Mouse (Mus musculus): ENCODE results near the gene Smtnl1.
A peak's percentile ranks its signal among the peaks of the same experiment; 100 is the strongest.

- no peak for TF ChIP-seq MEF2A (IDR thresholded peaks at IDR 0.05; ENCODE audit: borderline replicate concordance, low read depth, low read length)
- no peak for TF ChIP-seq SIN3A (IDR thresholded peaks at IDR 0.05; ENCODE audit: low read length)
- TF ChIP-seq BHLHE40 (IDR thresholded peaks at IDR 0.05; ENCODE audit: low read depth, low read length), result no peak
- peak; percentile 13; the same call in 1 of the 2 replicates for TF ChIP-seq POLR2A (IDR thresholded peaks at IDR 0.05; ENCODE audit: low read depth, low read length)
- no peak for TF ChIP-seq POLR2AphosphoS2 (IDR thresholded peaks at IDR 0.05; ENCODE audit: low read depth, low read length)
- TF ChIP-seq E2F4 (IDR thresholded peaks at IDR 0.05; ENCODE audit: insufficient replicate concordance, low read depth, low read length), result no peak
- TF ChIP-seq USF2 (conservative IDR thresholded peaks at IDR 0.05; ENCODE audit: low read depth, low read length), result no peak
- no peak for TF ChIP-seq TBP (conservative IDR thresholded peaks at IDR 0.05; ENCODE audit: low read depth, low read length)
- TF ChIP-seq CHD2 (IDR thresholded peaks at IDR 0.05; ENCODE audit: low read length), result no peak
Measured at GRCm38 (mm10) chr2:84827283-84827920, 5.0 kb upstream of the Smtnl1 start.

Measured in CH12.LX (cell line).